Mouse (Mus musculus) fibroblast of lung, adult 2 months (primary cell): ENCODE data around the gene Surf2.

Experiments used
- DNase-seq: peaks from one replicate; pipeline ENCODE4 v3.0.0-alpha.2; 2011; ENCODE audit warnings: low read depth

Surf2 gene

GRCm38 (mm10) chr2:26960756-26961155, 44.6 kb downstream of the Surf2 start:
- no peak for DNase-seq

- peak; percentile 78 for DNase-seq
Measured at GRCm38 (mm10) chr2:26963923-26964723, 48.0 kb downstream of the Surf2 start, which contains the start of gene Rexo4. Gene Rexo4 (minus strand): TSS chr2:26964386.

GRCm38 (mm10) chr2:26964724-26965370, 48.7 kb downstream of the Surf2 start:
- DNase-seq, result no peak

GRCm38 (mm10) chr2:26967262-26967661, 51.1 kb downstream of the Surf2 start:
- DNase-seq, result no peak
